Mouse (Mus musculus) heart, postnatal 14 days (tissue): Measurements from ENCODE around the gene Gng7. TPM values are rescaled to one million over a fixed set of nuclear protein-coding genes. Genes with fewer than 3 reads are reported as not detected.

Source experiments
- DNase-seq, 2 experiments: peaks; one replicate each; pipeline ENCODE4 v3.0.0; 2021 to 2022
- intact Hi-C: fragments of 180-260 bp; cut with DNase I; formaldehyde crosslinking; loops from one replicate; pipeline ENCODE4 v1.15.1; 2025
- total RNA-seq, 2 experiments: library from RNA; stranded (reverse); gene quantifications; 2 replicates each; pipeline ENCODE4 v1.2.3; 2021

Gene Gng7
- total RNA-seq, 2 experiments from 2014 or later: 0.27 to 0.31 TPM

GRCm38 (mm10) chr10:81026857-81027256 is 12.1 kb upstream of the Gng7 start:
- intact Hi-C loops: no loop called here
- no peak for DNase-seq

GRCm38 (mm10) chr10:81025639-81026275 is 11.0 kb upstream of the Gng7 start, which contains the start of gene Diras1:
Diras1 (minus strand) TSS chr10:81025662.
- intact Hi-C loops: no loop called here
- no peak for DNase-seq

GRCm38 (mm10) chr10:81025047-81025621 is 10.4 kb upstream of the Gng7 start:
- intact Hi-C loops: no loop called here
- DNase-seq: peak in 1 of 2 experiments; percentile 28

- intact Hi-C loops: no loop called here
- DNase-seq: no peak
Observed at GRCm38 (mm10) chr10:81024346-81024937, 9.7 kb upstream of the Gng7 start.

GRCm38 (mm10) chr10:81022744-81023143 is 8.0 kb upstream of the Gng7 start:
- no peak for DNase-seq
- intact Hi-C loops: no loop called here

GRCm38 (mm10) chr10:81021547-81022110 is 6.9 kb upstream of the Gng7 start:
- DNase-seq: no peak
- intact Hi-C loops: no loop called here

GRCm38 (mm10) chr10:81020207-81020606 is 5.5 kb upstream of the Gng7 start:
- no peak for DNase-seq
- intact Hi-C loops: no loop called here

- intact Hi-C loops: loop anchor here (5.0 kb wide), 1 partner anchor 153 kb away; no protein-coding TSS in a partner anchor
- no peak for DNase-seq
Observed at GRCm38 (mm10) chr10:81019687-81020086, 4.9 kb upstream of the Gng7 start.

- peak; percentile 18 to 40 for DNase-seq
- intact Hi-C loops: loop anchor here (5.0 kb wide), 1 partner anchor 154 kb away; no protein-coding TSS in a partner anchor
Observed at GRCm38 (mm10) chr10:81018326-81018725, 3.6 kb upstream of the Gng7 start.

- intact Hi-C loops: loop anchor here (1.0 to 5.0 kb wide), 3 partner anchors 25 to 156 kb away; no protein-coding TSS in a partner anchor
- peak; percentile 76 to 79 for DNase-seq
Observed at GRCm38 (mm10) chr10:81016645-81017044, 1.9 kb upstream of the Gng7 start.

- intact Hi-C loops: loop anchor here (1.0 to 5.0 kb wide), 3 partner anchors 26 to 157 kb away; no protein-coding TSS in a partner anchor
- DNase-seq: no peak
Observed at GRCm38 (mm10) chr10:81015666-81016065, 921 bp upstream of the Gng7 start.

GRCm38 (mm10) chr10:81010851-81011250 is 3.9 kb downstream of the Gng7 start:
- DNase-seq: peak in 1 of 2 experiments; percentile 39
- intact Hi-C loops: no loop called here

- no peak for DNase-seq
- intact Hi-C loops: no loop called here
Observed at GRCm38 (mm10) chr10:81007240-81007639, 7.5 kb downstream of the Gng7 start.

GRCm38 (mm10) chr10:81006005-81006677 is 8.6 kb downstream of the Gng7 start:
- DNase-seq: no peak
- intact Hi-C loops: no loop called here

GRCm38 (mm10) chr10:81001161-81001560 is 13.6 kb downstream of the Gng7 start:
- intact Hi-C loops: loop anchor here (2.0 kb wide), 1 partner anchor 40 kb away; no protein-coding TSS in a partner anchor
- DNase-seq: no peak

- no peak for DNase-seq
- intact Hi-C loops: loop anchor here (1.0 to 2.0 kb wide), 2 partner anchors 40 to 82 kb away; no protein-coding TSS in a partner anchor
Observed at GRCm38 (mm10) chr10:81000197-81001062, 14.3 kb downstream of the Gng7 start.

GRCm38 (mm10) chr10:80999362-81000196 is 15.2 kb downstream of the Gng7 start:
- intact Hi-C loops: loop anchor here (1.0 to 5.0 kb wide), 4 partner anchors 41 to 178 kb away; partner anchors contain the start of gene Eef2
- DNase-seq: peak; percentile 80 to 91

GRCm38 (mm10) chr10:80998778-80999177 is 16.0 kb downstream of the Gng7 start:
- intact Hi-C loops: loop anchor here (5.0 kb wide), 2 partner anchors 176 to 179 kb away; partner anchors contain the start of gene Eef2
- peak; percentile 33 to 56 for DNase-seq
